Mouse (Mus musculus) forebrain, embryonic 12.5 days (tissue): ENCODE results near the gene 1700057G04Rik. TPM values are rescaled to one million over a fixed set of nuclear protein-coding genes. Genes with fewer than 3 reads are reported as not detected.

ENCODE experiments used
- ATAC-seq: fragments of 200-750 bp; cut with Nextera tagmentation; 2 replicates; pipeline ENCODE4 v1.8.0; 2017; ENCODE audit warnings: moderate TSS enrichment; ENCODE audit not compliant: low FRiP score
- H3K27ac ChIP-seq: fragments of 300-500 bp; sonication (generic); 2 replicates; pipeline ENCODE4 v1.5.1; 2016; ENCODE audit warnings: mild to moderate bottlenecking
- H3K27me3 ChIP-seq: fragments of 300-500 bp; sonication (generic); 2 replicates; pipeline ENCODE4 v1.6.1; 2016; ENCODE audit warnings: mild to moderate bottlenecking
- H3K36me3 ChIP-seq: fragments of 300-500 bp; sonication (generic); replicated peaks from 2 replicates; pipeline ENCODE4 v1.6.1; 2016; ENCODE audit warnings: mild to moderate bottlenecking
- H3K4me1 ChIP-seq: fragments of 300-500 bp; sonication (generic); 2 replicates; pipeline ENCODE4 v1.6.1; 2016
- H3K4me2 ChIP-seq: fragments of 300-500 bp; sonication (generic); 2 replicates; pipeline ENCODE4 v1.6.1; 2016; ENCODE audit warnings: mild to moderate bottlenecking, moderate library complexity
- H3K4me3 ChIP-seq: fragments of 300-500 bp; sonication (generic); replicated peaks from 2 replicates; pipeline ENCODE4 v1.5.1; 2016; ENCODE audit warnings: mild to moderate bottlenecking
- H3K9ac ChIP-seq: fragments of 300-500 bp; sonication (generic); 2 replicates; pipeline ENCODE4 v1.6.1; 2016; ENCODE audit warnings: mild to moderate bottlenecking
- H3K9me3 ChIP-seq: fragments of 300-500 bp; sonication (generic); 2 replicates; pipeline ENCODE4 v1.6.1; 2016
- WGBS: fragments of 180-500 bp; shearing (Covaris S2); methylation state at CpG from one replicate; pipeline ENCODE4 v1.1.7; 2016; 5-methylcytosine and 5-hydroxymethylcytosine counted together
- polyA plus RNA-seq: library from polyadenylated mRNA; unstranded; fragments of >200 nt; fragmentation: Nextera tagmentation; extraction: Ambion mirVana; gene quantifications from 2 replicates; pipeline ENCODE4 v1.2.1, GENCODE M21; 2016

The 1700057G04Rik gene
- polyA plus RNA-seq, 1 experiment from 2014 or later = not detected

DNA sequence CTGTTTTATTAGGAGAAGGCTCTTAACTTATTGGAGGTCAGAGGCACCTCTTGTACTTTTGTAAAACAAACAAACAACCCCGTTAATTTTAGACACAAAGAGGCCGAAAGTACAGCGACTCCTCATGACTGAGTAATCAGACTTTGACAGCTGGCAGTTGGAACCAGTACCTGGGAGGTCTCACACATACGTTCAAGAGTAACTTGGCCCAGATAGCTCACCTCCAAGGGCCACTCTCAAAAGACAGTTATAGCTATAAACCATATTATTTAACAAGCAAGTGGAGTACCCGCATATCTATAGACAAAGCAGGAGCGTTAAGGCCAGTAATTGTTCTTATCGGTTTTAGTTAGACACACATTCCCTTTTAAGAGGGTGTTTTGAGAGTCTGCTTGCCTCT is 32.8 kb upstream of the 1700057G04Rik start:
- Histone ChIP-seq H3K9me3 (no peaks in the 10 kb centered on the region), H3K36me3 (no peaks in the 10 kb centered on the region), H3K9ac (no peak overlapping the region), H3K4me3 (no peak overlapping the region), H3K4me2 (no peak overlapping the region), H3K4me1 (no peaks in the 10 kb centered on the region), H3K27ac (no peak overlapping the region), H3K27me3 (no peaks in the 10 kb centered on the region)
- no peak for ATAC-seq
- 82% methylated on average over 7 of the region's 7 CpGs for WGBS

DNA sequence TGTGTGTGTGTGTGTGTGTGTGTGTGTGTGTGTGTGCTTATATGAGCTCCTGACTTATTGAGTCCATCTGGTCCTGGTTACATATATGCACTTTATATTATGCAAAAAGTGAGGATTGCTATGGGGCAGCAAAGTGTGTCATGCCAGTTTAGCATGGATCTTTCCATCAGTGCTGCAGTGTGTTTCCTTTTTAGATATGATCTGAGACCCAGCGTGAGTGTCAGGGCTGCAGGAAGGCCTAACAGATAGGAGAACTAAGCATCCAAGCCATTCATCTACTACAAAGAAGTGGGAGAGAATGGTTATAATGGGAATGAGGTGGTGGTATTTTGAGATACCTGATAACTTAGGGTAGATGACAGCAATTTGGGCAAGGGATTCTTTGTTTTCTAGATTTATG is 29.1 kb upstream of the 1700057G04Rik start:
- H3K4me1 ChIP-seq = no peaks in the 10 kb centered on the region
- ATAC-seq = no peak
- 90% methylated on average over 1 of the region's 1 CpGs for WGBS
- no peak overlapping the region for H3K4me2 ChIP-seq
- no peaks in the 10 kb centered on the region for H3K27me3 ChIP-seq
- no peak overlapping the region for H3K4me3 ChIP-seq
- no peak overlapping the region for H3K9ac ChIP-seq
- H3K36me3 ChIP-seq = no peaks in the 10 kb centered on the region
- no peaks in the 10 kb centered on the region for H3K9me3 ChIP-seq
- no peak overlapping the region for H3K27ac ChIP-seq

DNA sequence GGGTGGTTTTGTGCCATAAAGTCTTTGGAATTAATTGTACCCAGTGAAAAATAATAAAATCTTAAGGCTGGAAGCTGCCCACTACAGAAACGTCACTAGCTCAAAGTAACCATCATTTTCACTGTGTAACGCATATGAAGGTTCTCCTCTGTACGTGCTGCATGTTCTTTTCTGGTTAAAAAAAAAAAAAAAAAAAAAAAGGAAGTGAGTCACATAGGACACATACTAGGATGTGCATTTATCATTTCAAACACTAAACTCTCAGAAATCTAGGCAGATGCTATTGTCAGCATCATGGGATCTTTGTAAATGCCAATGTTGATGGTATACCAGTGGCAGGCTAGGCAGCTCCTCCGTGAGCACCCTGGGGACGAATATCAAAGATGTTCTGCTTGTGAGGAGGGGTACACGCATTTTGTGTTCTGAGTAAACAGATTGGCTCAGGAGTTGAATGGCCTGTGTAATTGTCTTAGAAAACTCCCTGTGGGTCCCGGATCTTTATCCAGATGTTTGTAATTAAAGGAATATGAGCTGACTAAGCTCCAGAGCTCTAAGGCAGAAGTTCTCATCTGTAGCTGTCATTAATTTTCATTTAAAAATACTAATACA is 26.5 kb upstream of the 1700057G04Rik start:
- no peak overlapping the region for H3K4me3 ChIP-seq
- no peaks in the 10 kb centered on the region for H3K4me1 ChIP-seq
- WGBS = 47% methylated on average over 7 of the region's 7 CpGs
- H3K4me2 ChIP-seq = no peak overlapping the region
- no peak overlapping the region for H3K9ac ChIP-seq
- H3K36me3 ChIP-seq = no peaks in the 10 kb centered on the region
- ATAC-seq = no peak
- no peaks in the 10 kb centered on the region for H3K9me3 ChIP-seq
- H3K27me3 ChIP-seq = no peaks in the 10 kb centered on the region
- no peak overlapping the region for H3K27ac ChIP-seq

DNA sequence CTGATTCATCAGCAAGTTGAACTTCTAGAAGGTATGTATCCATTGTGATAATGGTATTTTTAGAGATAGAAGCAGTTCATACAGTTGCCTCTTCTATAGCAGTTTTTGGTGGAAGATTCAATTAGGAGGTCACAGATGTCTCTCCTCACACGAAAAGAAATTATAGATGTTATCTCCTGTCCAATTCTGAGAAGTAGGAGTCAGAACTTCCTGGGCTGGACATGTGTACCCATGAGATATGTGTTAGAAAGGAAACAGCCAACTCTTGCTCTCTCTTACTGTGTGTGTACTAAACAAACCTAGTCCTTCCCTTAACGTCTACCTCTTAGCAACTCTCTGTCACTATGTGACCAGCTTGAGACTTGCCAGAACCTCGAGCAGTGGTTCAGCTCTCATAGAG is 19.5 kb upstream of the 1700057G04Rik start:
- H3K27me3 ChIP-seq = no peaks in the 10 kb centered on the region
- no peak for ATAC-seq
- no peak overlapping the region for H3K27ac ChIP-seq
- no peak overlapping the region for H3K9ac ChIP-seq
- H3K4me3 ChIP-seq = no peak overlapping the region
- no peaks in the 10 kb centered on the region for H3K4me1 ChIP-seq
- no peaks in the 10 kb centered on the region for H3K9me3 ChIP-seq
- whole genome bisulfite sequencing = 82% methylated on average over 3 of the region's 3 CpGs
- no peaks in the 10 kb centered on the region for H3K36me3 ChIP-seq
- H3K4me2 ChIP-seq = no peak overlapping the region

DNA sequence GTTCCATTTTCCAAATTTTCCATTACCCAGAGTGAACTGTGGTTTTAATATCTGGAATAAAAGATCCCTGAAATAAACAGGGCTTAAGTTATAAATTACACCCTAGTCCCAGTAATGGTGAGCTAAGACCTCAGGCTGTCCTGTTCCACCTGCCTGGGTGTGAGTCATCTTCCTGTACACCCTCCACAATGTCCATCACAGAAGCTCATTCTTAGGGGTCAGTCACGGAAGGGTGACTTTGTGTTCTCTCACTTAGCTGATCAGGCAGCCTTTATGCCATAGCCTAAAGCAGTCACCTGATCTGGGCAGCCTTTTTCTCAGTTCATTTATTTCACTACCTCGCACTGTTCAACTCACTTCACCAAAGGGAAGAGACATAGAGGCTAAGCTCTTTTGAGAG is 17.0 kb upstream of the 1700057G04Rik start:
- 72% methylated on average over 2 of the region's 2 CpGs for WGBS
- Histone ChIP-seq H3K9ac (no peak overlapping the region), H3K4me2 (no peak overlapping the region), H3K27ac (no peak overlapping the region), H3K27me3 (no peaks in the 10 kb centered on the region), H3K36me3 (no peaks in the 10 kb centered on the region), H3K9me3 (no peaks in the 10 kb centered on the region), H3K4me3 (no peak overlapping the region), H3K4me1 (no peaks in the 10 kb centered on the region)
- ATAC-seq = no peak

DNA sequence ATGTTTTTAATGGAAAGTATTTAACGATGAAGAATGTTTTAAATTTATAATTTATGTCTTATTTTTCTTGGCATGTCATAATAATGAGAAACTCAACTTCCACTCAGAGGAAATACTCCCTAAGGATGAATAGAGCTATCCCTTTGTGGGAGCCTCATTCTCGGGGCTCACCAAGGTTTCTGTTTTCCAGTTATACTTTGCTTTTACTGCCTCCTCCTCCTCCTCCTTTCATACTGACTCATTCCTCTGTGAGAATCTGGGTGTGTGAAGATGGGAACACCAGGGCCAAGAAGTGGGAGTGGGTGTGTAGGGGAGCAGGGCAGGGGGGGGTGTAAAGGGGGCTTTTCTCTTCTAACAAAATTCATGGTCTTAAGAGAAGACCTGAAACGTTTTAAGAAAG is 16.3 kb upstream of the 1700057G04Rik start:
- no peak for ATAC-seq
- Histone ChIP-seq H3K27me3 (no peaks in the 10 kb centered on the region), H3K9ac (no peak overlapping the region), H3K4me1 (no peaks in the 10 kb centered on the region), H3K4me2 (no peak overlapping the region), H3K36me3 (no peaks in the 10 kb centered on the region), H3K4me3 (no peak overlapping the region), H3K27ac (no peak overlapping the region), H3K9me3 (no peaks in the 10 kb centered on the region)
- 73% methylated on average over 3 of the region's 3 CpGs for whole genome bisulfite sequencing

DNA sequence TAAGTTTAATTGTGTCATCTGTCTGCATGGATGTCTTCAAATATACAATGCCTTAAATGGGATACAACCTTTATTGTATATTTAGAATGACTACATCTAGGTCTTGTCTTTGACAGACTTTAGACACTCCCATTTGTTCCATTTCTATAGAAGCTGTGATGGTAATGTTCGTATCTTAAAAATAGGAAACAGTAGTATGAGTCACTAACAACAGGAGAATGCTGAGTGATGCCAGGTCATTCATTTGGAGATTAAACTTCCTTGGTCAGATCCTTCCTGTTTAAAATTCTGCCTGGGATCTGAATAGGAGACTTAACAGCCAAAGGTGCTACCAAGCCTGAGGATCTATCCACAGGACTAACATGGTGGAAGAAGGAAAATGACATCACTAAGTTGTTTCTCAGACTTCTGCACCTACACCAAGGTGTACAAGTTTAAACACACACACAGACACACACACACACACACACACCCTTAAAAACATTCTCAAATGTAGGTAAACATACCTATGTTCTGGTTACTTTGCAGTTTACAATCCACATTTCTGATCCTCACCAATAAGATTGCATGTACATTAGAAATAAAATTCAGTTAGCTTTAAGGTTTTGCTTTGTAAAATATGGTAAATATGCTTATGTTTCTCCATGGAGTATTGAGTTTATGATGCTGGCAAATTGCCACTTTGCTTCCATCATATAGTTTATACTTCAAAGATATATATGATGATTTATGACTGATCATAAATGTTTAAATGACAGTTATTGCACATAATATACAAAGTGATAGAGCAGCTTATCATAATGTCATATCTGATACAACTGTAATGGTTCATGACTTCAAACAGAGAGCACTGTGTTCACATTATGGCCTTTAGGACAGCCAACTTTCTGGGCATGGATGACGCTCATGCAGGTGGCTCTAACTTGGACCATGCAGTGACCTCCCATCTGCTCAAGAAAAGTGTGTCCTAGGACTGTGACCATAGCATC is 15.3 kb upstream of the 1700057G04Rik start:
- Histone ChIP-seq H3K27ac (no peak overlapping the region), H3K4me1 (no peaks in the 10 kb centered on the region), H3K27me3 (no peaks in the 10 kb centered on the region), H3K4me2 (no peak overlapping the region), H3K36me3 (no peaks in the 10 kb centered on the region), H3K9ac (no peak overlapping the region), H3K9me3 (no peaks in the 10 kb centered on the region), H3K4me3 (no peak overlapping the region)
- 82% methylated on average over 2 of the region's 2 CpGs for WGBS
- no peak for ATAC-seq

DNA sequence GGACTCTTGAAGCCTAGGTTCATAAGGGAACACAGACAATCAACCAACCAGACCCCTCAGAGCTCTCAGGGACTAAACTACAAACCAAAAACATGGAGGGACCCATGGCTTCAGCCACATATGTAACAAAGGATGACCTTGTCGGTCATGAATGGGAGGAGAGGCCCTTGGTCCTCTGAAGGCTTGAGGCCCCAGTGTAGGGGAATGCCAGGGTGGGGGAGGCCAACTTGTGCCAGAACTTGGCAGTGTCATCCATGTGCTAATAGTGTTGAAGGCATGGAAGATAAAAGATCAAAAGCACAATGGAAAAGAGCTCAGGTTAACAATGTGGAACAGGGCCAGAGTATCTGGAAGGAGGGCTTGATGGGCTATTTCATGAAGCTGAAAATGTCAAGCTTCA is 10.9 kb upstream of the 1700057G04Rik start:
- no peak for ATAC-seq

DNA sequence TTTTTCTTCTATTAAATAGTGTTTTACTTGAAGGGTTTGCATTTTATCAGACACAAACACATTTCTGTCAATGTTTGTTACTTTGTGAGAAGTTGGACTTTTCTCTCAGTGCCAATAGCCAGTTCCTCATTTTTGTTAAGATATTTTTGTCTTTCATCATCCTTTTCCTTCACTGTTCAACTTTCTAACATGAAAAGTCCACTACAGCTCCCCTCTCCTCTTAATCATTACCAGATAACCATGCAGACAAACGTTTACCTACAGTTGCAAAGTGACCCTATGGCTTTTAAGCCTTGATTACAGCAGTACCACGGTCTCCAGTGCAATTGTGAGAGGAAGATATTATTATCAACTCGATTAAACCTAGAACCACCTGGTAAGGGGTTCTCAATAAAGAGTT is 8.0 kb upstream of the 1700057G04Rik start:
- no peak overlapping the region for H3K9ac ChIP-seq
- no peaks in the 10 kb centered on the region for H3K9me3 ChIP-seq
- H3K4me2 ChIP-seq = no peak overlapping the region
- no peak overlapping the region for H3K27ac ChIP-seq
- H3K27me3 ChIP-seq = no peaks in the 10 kb centered on the region
- no peaks in the 10 kb centered on the region for H3K36me3 ChIP-seq
- no peak overlapping the region for H3K4me3 ChIP-seq
- ATAC-seq = no peak
- 77% methylated on average over 3 of the region's 3 CpGs for WGBS
- H3K4me1 ChIP-seq = 0 out of 2 replicates have a peak, but pooled peaks cover 2% of the 10 kb centered on the region

More for the DNA sequence above, 10.9 kb upstream of the 1700057G04Rik start:
- no peaks in the 10 kb centered on the region for H3K36me3 ChIP-seq
- no peaks in the 10 kb centered on the region for H3K9me3 ChIP-seq
- H3K9ac ChIP-seq = no peak overlapping the region
- no peaks in the 10 kb centered on the region for H3K4me1 ChIP-seq
- 69% methylated on average over 1 of the region's 1 CpGs for WGBS
- H3K27me3 ChIP-seq = no peaks in the 10 kb centered on the region
- H3K4me2 ChIP-seq = no peak overlapping the region
- H3K4me3 ChIP-seq = no peak overlapping the region
- no peak overlapping the region for H3K27ac ChIP-seq

DNA sequence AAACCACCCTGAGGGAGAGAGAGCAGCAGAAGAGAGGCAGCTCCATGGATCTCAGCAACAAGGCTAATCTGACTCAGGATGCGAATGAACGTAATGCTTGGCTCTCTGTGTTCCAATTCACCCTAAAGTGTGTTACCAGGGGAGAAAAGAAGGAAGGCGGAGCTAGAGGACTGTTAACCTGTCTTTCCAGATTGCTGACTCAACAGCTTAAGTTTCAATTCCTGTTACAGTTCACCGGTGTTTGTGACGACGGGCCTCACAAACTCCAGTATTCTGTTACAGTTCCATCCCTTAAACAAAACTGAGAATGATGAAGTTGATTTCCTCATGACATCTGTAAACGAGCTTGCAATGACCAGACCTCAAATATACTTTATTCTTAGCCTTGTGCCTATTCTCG is 4.1 kb upstream of the 1700057G04Rik start:
- Histone ChIP-seq H3K4me2 (no peak overlapping the region), H3K4me3 (no peak overlapping the region), H3K27ac (no peak overlapping the region), H3K9me3 (no peaks in the 10 kb centered on the region), H3K36me3 (no peaks in the 10 kb centered on the region), H3K27me3 (no peaks in the 10 kb centered on the region), H3K9ac (no peak overlapping the region), H3K4me1 (0 out of 2 replicates have a peak, but pooled peaks cover 2% of the 10 kb centered on the region)
- 61% methylated on average over 8 of the region's 8 CpGs for WGBS
- ATAC-seq = no peak

DNA sequence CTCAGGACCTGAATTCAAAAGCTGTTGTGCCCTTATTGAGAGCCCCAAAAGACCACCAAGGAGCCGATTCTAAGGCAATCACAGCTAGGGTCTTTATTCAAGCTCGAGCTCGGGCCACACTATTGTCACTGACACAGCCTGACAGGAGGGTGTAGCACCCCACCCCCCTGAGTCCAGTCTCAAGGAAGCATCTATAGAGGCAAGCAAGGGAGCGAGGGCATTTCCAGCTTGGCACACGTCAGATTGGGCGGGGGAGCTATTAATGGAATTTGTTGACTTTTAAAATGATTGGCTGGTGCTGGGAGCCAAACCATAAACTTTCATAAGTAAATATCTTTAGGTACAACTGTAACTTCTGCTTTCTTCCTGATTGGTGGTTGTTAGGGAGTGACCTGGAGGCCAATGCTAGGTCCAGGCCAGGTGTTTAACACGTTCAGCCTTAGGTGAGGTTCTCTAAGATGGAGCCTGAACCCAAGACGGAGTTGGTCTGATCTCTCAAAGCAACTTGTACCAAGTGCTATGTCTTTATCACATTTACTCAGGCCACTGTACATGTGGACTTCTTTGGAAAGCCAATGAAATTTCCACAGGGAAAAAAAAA is 3.5 kb upstream of the 1700057G04Rik start:
- 49% methylated on average over 8 of the region's 8 CpGs for WGBS
- ATAC-seq = peak; percentile 39; the same call in 1 of the 2 replicates
- Histone ChIP-seq H3K9me3 (no peaks in the 10 kb centered on the region), H3K4me2 (no peak overlapping the region), H3K27ac (no peak overlapping the region), H3K9ac (no peak overlapping the region), H3K4me1 (0 out of 2 replicates have a peak, but pooled peaks cover 2% of the 10 kb centered on the region), H3K36me3 (no peaks in the 10 kb centered on the region), H3K4me3 (no peak overlapping the region), H3K27me3 (no peaks in the 10 kb centered on the region)

DNA sequence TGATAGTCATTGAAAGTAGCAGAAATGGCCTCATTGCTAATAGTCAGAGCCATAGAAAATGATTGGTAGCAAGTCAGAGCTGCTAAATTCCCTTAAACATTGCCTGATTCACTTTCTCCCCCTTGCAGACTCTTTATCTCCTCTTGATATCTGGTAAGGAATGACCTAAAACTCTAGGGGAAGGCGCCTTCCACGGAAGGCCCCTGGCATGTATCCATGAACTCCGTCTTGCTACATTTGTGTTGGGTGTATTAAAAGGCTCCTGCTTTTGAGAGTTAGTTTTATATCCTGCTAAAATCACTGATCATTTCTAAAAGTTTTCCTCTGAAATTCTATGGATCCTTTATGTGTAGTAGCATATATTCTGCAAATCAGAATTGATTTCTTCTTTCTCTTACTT is 7.6 kb downstream of the 1700057G04Rik start:
- H3K36me3 ChIP-seq = no peaks in the 10 kb centered on the region
- H3K9ac ChIP-seq = no peak overlapping the region
- no peak overlapping the region for H3K4me3 ChIP-seq
- H3K4me1 ChIP-seq = no peaks in the 10 kb centered on the region
- no peaks in the 10 kb centered on the region for H3K27me3 ChIP-seq
- H3K27ac ChIP-seq = no peak overlapping the region
- no peak overlapping the region for H3K4me2 ChIP-seq
- no peak for ATAC-seq
- no peaks in the 10 kb centered on the region for H3K9me3 ChIP-seq
- 90% methylated on average over 3 of the region's 3 CpGs for WGBS
